Mouse (Mus musculus) cerebellum, adult 2 months (tissue): ENCODE measurements around the gene Ppp4c. TPM values are rescaled to one million over a fixed set of nuclear protein-coding genes. Genes with fewer than 3 reads are reported as not detected.

Experiments used
- DNase-seq, 2 experiments: peaks; one replicate each; pipeline ENCODE4 v3.0.0; 2021
- H3K27ac ChIP-seq: fragments of 200-500 bp; 2 replicates; pipeline ENCODE4 v1.5.1; 2012; ENCODE audit warnings: low read length, control low read depth, inconsistent platforms; ENCODE audit not compliant: insufficient read depth
- H3K27me3 ChIP-seq: fragments of 200-500 bp; 2 replicates; pipeline ENCODE4 v1.6.1; 2012; ENCODE audit warnings: inconsistent platforms, mild to moderate bottlenecking, low read length, moderate library complexity; ENCODE audit not compliant: control insufficient read depth, insufficient read depth
- H3K4me1 ChIP-seq: fragments of 200-500 bp; 2 replicates; pipeline ENCODE4 v1.6.1; 2011; ENCODE audit warnings: low read length; ENCODE audit not compliant: control insufficient read depth, insufficient read depth
- H3K4me3 ChIP-seq: fragments of 200-500 bp; replicated peaks from 2 replicates; pipeline ENCODE3; 2011; ENCODE audit warnings: mild to moderate bottlenecking, low read depth, low read length, control low read depth; ENCODE audit not compliant: insufficient read depth
- CTCF ChIP-seq: fragments of 200-500 bp; IDR thresholded peaks from 2 replicates; pipeline ENCODE4 v1.5.1; 2011; ENCODE audit warnings: low read depth, mild to moderate bottlenecking, control low read depth, low read length, moderate library complexity, borderline replicate concordance; ENCODE audit not compliant: insufficient read depth
- POLR2A ChIP-seq: fragments of 200-500 bp; IDR thresholded peaks from 2 replicates; pipeline ENCODE4 v1.6.1; 2011; ENCODE audit warnings: low read length, control low read depth, borderline replicate concordance; ENCODE audit not compliant: insufficient read depth
- WGBS: fragments of 180-500 bp; shearing (Covaris S2); methylation state at CpG from one replicate; pipeline ENCODE4 v1.1.7; 2018; 5-methylcytosine and 5-hydroxymethylcytosine counted together
- polyA plus RNA-seq: library from polyadenylated mRNA; depleted of rRNA; stranded (reverse); fragments of >200 nt; gene quantifications from 2 replicates; pipeline ENCODE4 v1.2.3, GENCODE M21; 2012

The Ppp4c gene
- polyA plus RNA-seq, 1 experiment, result 110 TPM

- Histone ChIP-seq H3K4me1 (peaks cover 24% of the 10 kb centered on the region), H3K27ac (peak overlapping the region; percentile 87; the same call in 1 of the 2 replicates), H3K27me3 (no peaks in the 10 kb centered on the region), H3K4me3 (peak overlapping the region; percentile 77)
- 25% methylated on average over 3 of the region's 3 CpGs for WGBS
- peak in 1 of 2 experiments; percentile 36 for DNase-seq
- no peak for TF ChIP-seq CTCF
- TF ChIP-seq POLR2A, result no peak
Observed at GRCm38 (mm10) chr7:126775978-126776234, 16.4 kb downstream of the Ppp4c start.

- Histone ChIP-seq H3K4me3 (peak overlapping the region; percentile 77), H3K27me3 (no peaks in the 10 kb centered on the region), H3K4me1 (peaks cover 23% of the 10 kb centered on the region), H3K27ac (0 out of 2 replicates have a peak overlapping the region, but pooled peaks have one; percentile 87)
- no peak for DNase-seq
- no peak for TF ChIP-seq POLR2A
- TF ChIP-seq CTCF, result no peak; the same call in 1 of the 2 replicates
- WGBS, result 77% methylated on average over 10 of the region's 10 CpGs
Observed at GRCm38 (mm10) chr7:126775185-126775977, 16.9 kb downstream of the Ppp4c start.

- no peak for DNase-seq
- Histone ChIP-seq H3K27me3 (no peaks in the 10 kb centered on the region), H3K27ac (no peak overlapping the region), H3K4me1 (peaks cover 17% of the 10 kb centered on the region), H3K4me3 (no peak overlapping the region)
- TF ChIP-seq POLR2A (no peak), CTCF (no peak)
- 83% methylated on average over 2 of the region's 2 CpGs for WGBS
Observed at GRCm38 (mm10) chr7:126774463-126774862, 17.8 kb downstream of the Ppp4c start.

- Histone ChIP-seq H3K4me3 (no peak overlapping the region), H3K27me3 (no peaks in the 10 kb centered on the region), H3K27ac (no peak overlapping the region), H3K4me1 (peaks cover 17% of the 10 kb centered on the region)
- DNase-seq, result no peak
- 78% methylated on average over 2 of the region's 2 CpGs for WGBS
- TF ChIP-seq CTCF, result no peak
- TF ChIP-seq POLR2A, result no peak
Observed at GRCm38 (mm10) chr7:126773351-126773750, 18.9 kb downstream of the Ppp4c start.

- peaks cover 6% of the 10 kb centered on the region for H3K4me1 ChIP-seq
- no peak overlapping the region for H3K4me3 ChIP-seq
- DNase-seq, result no peak
- no peak overlapping the region for H3K27ac ChIP-seq
- WGBS, result 82% methylated on average over 12 of the region's 12 CpGs
- H3K27me3 ChIP-seq, result no peaks in the 10 kb centered on the region
- TF ChIP-seq POLR2A, result no peak
- TF ChIP-seq CTCF, result no peak
Observed at GRCm38 (mm10) chr7:126770784-126771183, 21.5 kb downstream of the Ppp4c start.

GRCm38 (mm10) chr7:126767001-126767400 lies 25.3 kb downstream of the Ppp4c start:
- Histone ChIP-seq H3K4me3 (no peak overlapping the region), H3K27me3 (no peaks in the 10 kb centered on the region), H3K4me1 (peaks cover 12% of the 10 kb centered on the region; the same call in 1 of the 2 replicates), H3K27ac (no peak overlapping the region)
- no peak for DNase-seq
- 89% methylated on average over 8 of the region's 8 CpGs for WGBS
- TF ChIP-seq CTCF (no peak), POLR2A (no peak)

- TF ChIP-seq POLR2A, result no peak
- no peak for TF ChIP-seq CTCF
- DNase-seq, result no peak
- no peak within 1 kb of the TSS for H3K4me3 ChIP-seq
- H3K27me3 ChIP-seq, result no peaks in the 10 kb centered on the region
- 77% methylated on average over 16 of the region's 16 CpGs for WGBS
- H3K27ac ChIP-seq, result no peak within 1 kb of the TSS
- peaks cover 17% of the 10 kb centered on the region for H3K4me1 ChIP-seq
Observed at GRCm38 (mm10) chr7:126766201-126766600, 26.1 kb downstream of the Ppp4c start, which contains the start of gene Gdpd3. TSS of gene Gdpd3 (plus strand) at chr7:126766334.

GRCm38 (mm10) chr7:126765540-126765939 lies 26.8 kb downstream of the Ppp4c start:
- Histone ChIP-seq H3K27ac (no peak overlapping the region), H3K4me3 (no peak overlapping the region), H3K4me1 (peaks cover 20% of the 10 kb centered on the region), H3K27me3 (no peaks in the 10 kb centered on the region)
- DNase-seq, result no peak
- TF ChIP-seq CTCF (no peak), POLR2A (no peak)
- 90% methylated on average over 9 of the region's 9 CpGs for WGBS
